Mouse (Mus musculus): ENCODE measurements at regions not wholly inside any gene's neighbourhood (a gene's known extent, or its start where the extent isn't known, plus 50 kb on each side); places are given as distances from the start of the nearest gene placed in this dataset.
A peak's percentile ranks its signal among the peaks of the same experiment; 100 is the strongest.

- no peak overlapping the region for H3K27ac ChIP-seq
- no peak for DNase-seq (ENCODE audit: low spot score in 2 of 2)
- no peak for TF ChIP-seq CTCF (conservative IDR thresholded peaks at IDR 0.05)
- no peak overlapping the region for H3K4me3 ChIP-seq
These were observed 246.9 kb downstream of the Sp3 start for GRCm38 (mm10) chr2:72733371-72733770.

GRCm38 (mm10) chr2:72735035-72735434, 245.2 kb downstream of the Sp3 start:
- no peak overlapping the region for H3K4me3 ChIP-seq
- DNase-seq (ENCODE audit: low spot score in 2 of 2), result no peak
- TF ChIP-seq CTCF (conservative IDR thresholded peaks at IDR 0.05), result no peak
- H3K27ac ChIP-seq, result no peak overlapping the region

- H3K27ac ChIP-seq, result no peak overlapping the region
- TF ChIP-seq CTCF (conservative IDR thresholded peaks at IDR 0.05), result no peak
- H3K4me3 ChIP-seq, result no peak overlapping the region
- no peak for DNase-seq (ENCODE audit: low spot score in 2 of 2)
These were observed 243.6 kb downstream of the Sp3 start for GRCm38 (mm10) chr2:72736685-72737084.

GRCm38 (mm10) chr2:72740391-72741361, 239.6 kb downstream of the Sp3 start:
- Histone ChIP-seq H3K27ac (no peak overlapping the region), H3K4me3 (no peak overlapping the region)
- no peak for DNase-seq (ENCODE audit: low spot score in 2 of 2)
- TF ChIP-seq CTCF (conservative IDR thresholded peaks at IDR 0.05), result peak; percentile 24; the same call in 1 of the 2 replicates

- no peak for TF ChIP-seq CTCF (conservative IDR thresholded peaks at IDR 0.05)
- H3K4me3 ChIP-seq, result no peak overlapping the region
- DNase-seq (ENCODE audit: low spot score in 2 of 2), result no peak
These were observed 238.5 kb downstream of the Sp3 start for GRCm38 (mm10) chr2:72741746-72742145.

GRCm38 (mm10) chr2:72743651-72744050, 236.6 kb downstream of the Sp3 start:
- Histone ChIP-seq H3K4me3 (no peak overlapping the region), H3K27ac (peak overlapping the region; percentile 77)
- TF ChIP-seq CTCF (conservative IDR thresholded peaks at IDR 0.05), result no peak
- peak; percentile 36 to 39 for DNase-seq (ENCODE audit: low spot score in 2 of 2)

More at GRCm38 (mm10) chr2:72741746-72742145, 238.5 kb downstream of the Sp3 start:
- no peak overlapping the region for H3K27ac ChIP-seq

GRCm38 (mm10) chr2:72744901-72745300, 235.3 kb downstream of the Sp3 start:
- no peak overlapping the region for H3K4me3 ChIP-seq
- peak overlapping the region; percentile 39; the same call in 1 of the 2 replicates for H3K27ac ChIP-seq
- TF ChIP-seq CTCF (conservative IDR thresholded peaks at IDR 0.05), result no peak
- DNase-seq (ENCODE audit: low spot score in 2 of 2), result no peak

- peak overlapping the region; percentile 59; the same call in 1 of the 2 replicates for H3K27ac ChIP-seq
- no peak for TF ChIP-seq CTCF (conservative IDR thresholded peaks at IDR 0.05)
- H3K4me3 ChIP-seq, result no peak overlapping the region
- peak in 1 of 2 experiments; percentile 23 for DNase-seq (ENCODE audit: low spot score in 2 of 2)
These were observed 233.6 kb downstream of the Sp3 start for GRCm38 (mm10) chr2:72746476-72747215.

- Histone ChIP-seq H3K4me3 (no peak overlapping the region), H3K27ac (peak overlapping the region; percentile 18; the same call in 1 of the 2 replicates)
- no peak for TF ChIP-seq CTCF (conservative IDR thresholded peaks at IDR 0.05)
- DNase-seq (ENCODE audit: low spot score in 2 of 2), result no peak
These were observed 232.9 kb downstream of the Sp3 start for GRCm38 (mm10) chr2:72747299-72747698.

- DNase-seq (ENCODE audit: low spot score in 2 of 2), result no peak
- Histone ChIP-seq H3K27ac (no peak overlapping the region), H3K4me3 (no peak overlapping the region)
- no peak for TF ChIP-seq CTCF (conservative IDR thresholded peaks at IDR 0.05)
These were observed 230.8 kb downstream of the Sp3 start for GRCm38 (mm10) chr2:72749495-72749894.

GRCm38 (mm10) chr2:72751441-72751840, 228.8 kb downstream of the Sp3 start:
- no peak for DNase-seq (ENCODE audit: low spot score in 2 of 2)
- no peak overlapping the region for H3K27ac ChIP-seq
- TF ChIP-seq CTCF (conservative IDR thresholded peaks at IDR 0.05), result no peak
- H3K4me3 ChIP-seq, result no peak overlapping the region

- TF ChIP-seq CTCF (conservative IDR thresholded peaks at IDR 0.05), result no peak
- no peak for DNase-seq (ENCODE audit: low spot score in 2 of 2)
- Histone ChIP-seq H3K27ac (no peak overlapping the region), H3K4me3 (no peak overlapping the region)
These were observed 227.5 kb downstream of the Sp3 start for GRCm38 (mm10) chr2:72752624-72753176.

Measured in layer of hippocampus, adult 2 months (tissue).